ENCODE assay signal across 8 mouse cellular contexts in genomic region chr16:8540859-8541314, GRCm38 (mm10). TPM values are rescaled to one million over a fixed set of nuclear protein-coding genes. Genes with fewer than 3 reads are reported as not detected.
DNase-seq lines count a peak whose midpoint lies in the region; ATAC-seq and TF ChIP-seq lines count a peak whose summit lies in the region.
"Had no signal": no experiment of that assay in that cellular context is flagged by ENCODE, and none has a peak within 500 bp of the region (broad histone marks: within the 10 kb centered on the region; RNA-seq: fewer than 3 reads in every experiment).

No protein-coding gene starts in this region.

- 62% methylated on average over 3 of the region's 3 CpGs for WGBS in intestine, postnatal 0 days
- WGBS in limb, embryonic 15.5 days = 41% methylated on average over 3 of the region's 3 CpGs

- no peaks in the 10 kb centered on the region; the same call in 1 of the 2 replicates for H3K36me3 ChIP-seq in intestine, postnatal 0 days (ENCODE audit: control insufficient read depth, insufficient read depth)
- no peaks in the 10 kb centered on the region for H3K36me3 ChIP-seq in limb, embryonic 15.5 days
- H3K36me3 ChIP-seq: liver, embryonic 13.5 days had no signal

- H3K9me3 ChIP-seq in intestine, postnatal 0 days (ENCODE audit: control insufficient read depth) = no peaks in the 10 kb centered on the region
- no peaks in the 10 kb centered on the region for H3K9me3 ChIP-seq in limb, embryonic 15.5 days
- H3K9me3 ChIP-seq: liver, embryonic 13.5 days had no signal

- H3K27me3 ChIP-seq in intestine, postnatal 0 days (replicated peaks; ENCODE audit: control insufficient read depth, insufficient read depth, low read length) = no peaks in the 10 kb centered on the region
- no peaks in the 10 kb centered on the region for H3K27me3 ChIP-seq in limb, embryonic 15.5 days
- H3K27me3 ChIP-seq: liver, embryonic 13.5 days had no signal

- H3K4me1 ChIP-seq in intestine, postnatal 0 days (replicated peaks; ENCODE audit: control insufficient read depth, insufficient read depth, low read length) = no peaks in the 10 kb centered on the region
- peaks cover 18% of the 10 kb centered on the region for H3K4me1 ChIP-seq in limb, embryonic 15.5 days
- H3K4me1 ChIP-seq: liver, embryonic 13.5 days had no signal

- H3K27ac ChIP-seq in intestine, postnatal 0 days (ENCODE audit: low read depth, low read length) = no peak overlapping the region
- peak overlapping the region; percentile 74; the same call in 1 of the 2 replicates for H3K27ac ChIP-seq in limb, embryonic 15.5 days
- H3K27ac ChIP-seq: liver, embryonic 13.5 days had no signal

- peak; percentile 90 for DNase-seq in adrenal gland, postnatal 14 days
- DNase-seq in cerebellum, postnatal 25 days = peak; percentile 85 to 89
- peak; percentile 36 to 78 for DNase-seq in gastrocnemius, postnatal 4 days (ENCODE audit: low spot score in 2 of 2)
- DNase-seq in right cerebral cortex, adult 18-20 months = peak; percentile 87
- no peak for DNase-seq in B cell, adult 2 months
- DNase-seq: liver, embryonic 13.5 days had no signal

- H3K4me2 ChIP-seq in intestine, postnatal 0 days (replicated peaks; ENCODE audit: low read depth) = no peak overlapping the region
- no peak overlapping the region for H3K4me2 ChIP-seq in limb, embryonic 15.5 days
- H3K4me2 ChIP-seq: liver, embryonic 13.5 days had no signal

- TF ChIP-seq CTCF in intestine, postnatal 0 days (IDR thresholded peaks at IDR 0.05; ENCODE audit: low read depth) = peak; percentile 18; the same call in 1 of the 2 replicates

- H3K9ac ChIP-seq in intestine, postnatal 0 days (ENCODE audit: low read depth, low read length) = no peak overlapping the region
- H3K9ac ChIP-seq in limb, embryonic 15.5 days = no peak overlapping the region
- H3K9ac ChIP-seq: liver, embryonic 13.5 days had no signal

- no peak overlapping the region for H3K4me3 ChIP-seq in intestine, postnatal 0 days (ENCODE audit: low read depth, low read length)
- no peak overlapping the region for H3K4me3 ChIP-seq in limb, embryonic 15.5 days
- H3K4me3 ChIP-seq: liver, embryonic 13.5 days had no signal

- ATAC-seq in intestine, postnatal 0 days = no peak
- peak; percentile 63 for ATAC-seq in limb, embryonic 15.5 days (ENCODE audit: insufficient number of reproducible peaks, low FRiP score, low TSS enrichment, low read depth)

RNA-seq across cellular contexts. Expression of gene Abat, which starts 27.7 kb away (rescaled TPM):
- total RNA-seq in adrenal gland, postnatal 14 days (2021) = 27.5 and 49.6 TPM in 2 replicates
- 10 to 100 TPM in 1 of 2 experiments, 1 to 10 TPM in 1; 9.7 to 10.5 TPM for total RNA-seq in gastrocnemius, postnatal 4 days (2021)
- polyA plus RNA-seq in intestine, postnatal 0 days (2015; fragmentation: Nextera tagmentation; extraction: Ambion mirVana) = 30.8 and 31.0 TPM in 2 replicates
- 19.8 and 24.0 TPM in 2 replicates for polyA plus RNA-seq in limb, embryonic 15.5 days (2015; fragmentation: Nextera tagmentation; extraction: Ambion mirVana)

Comparison
In these comparisons a context has a peak if more than half of its experiments do, and no peak if none do; other contexts are left out.
1. DNase-seq: peak in adrenal gland, postnatal 14 days (single experiment), cerebellum, postnatal 25 days (2 of 2), gastrocnemius, postnatal 4 days (2 of 2) and right cerebral cortex, adult 18-20 months (single experiment); none in B cell, adult 2 months (0 of 2).